Mouse (Mus musculus) hindbrain, embryonic 11.5 days (tissue): Measurements from ENCODE around the gene Skap1. TPM values are rescaled to one million over a fixed set of nuclear protein-coding genes. Genes with fewer than 3 reads are reported as not detected.
"Not testable (repeated sequence)": the region's sequence is repeated elsewhere in the genome, so short reads cannot be mapped to it uniquely, and the experiment has no call there.

Experiments
- ATAC-seq: fragments of 200-750 bp; cut with Nextera tagmentation; 2 replicates; pipeline ENCODE4 v1.8.0; 2017; ENCODE audit warnings: mild to moderate bottlenecking, moderate TSS enrichment, moderate library complexity; ENCODE audit not compliant: low FRiP score
- DNase-seq: peaks from one replicate; pipeline ENCODE4 v3.0.0-alpha.2; 2015; ENCODE audit warnings: low spot score
- H3K27ac ChIP-seq: fragments of 300-500 bp; sonication (generic); 2 replicates; pipeline ENCODE4 v1.5.1; 2014; ENCODE audit warnings: mild to moderate bottlenecking, low read depth, low read length
- H3K27me3 ChIP-seq: fragments of 300-500 bp; sonication (generic); 2 replicates; pipeline ENCODE4 v1.6.1; 2014; ENCODE audit warnings: mild to moderate bottlenecking, low read length, moderate library complexity, mixed read lengths; ENCODE audit not compliant: control insufficient read depth, insufficient read depth
- H3K36me3 ChIP-seq: fragments of 300-500 bp; sonication (generic); 2 replicates; pipeline ENCODE4 v1.6.1; 2014; ENCODE audit warnings: mild to moderate bottlenecking, low read length, moderate library complexity, mixed read lengths; ENCODE audit not compliant: control insufficient read depth, insufficient read depth
- H3K4me1 ChIP-seq: fragments of 300-500 bp; sonication (generic); replicated peaks from 2 replicates; pipeline ENCODE4 v1.6.1; 2014; ENCODE audit warnings: low read length, mixed read lengths; ENCODE audit not compliant: control insufficient read depth, insufficient read depth
- H3K4me2 ChIP-seq: fragments of 300-500 bp; sonication (generic); replicated peaks from 2 replicates; pipeline ENCODE4 v1.6.1; 2014; ENCODE audit warnings: mild to moderate bottlenecking, low read depth, low read length
- H3K4me3 ChIP-seq: fragments of 300-500 bp; sonication (generic); 2 replicates; pipeline ENCODE4 v1.5.1; 2014; ENCODE audit warnings: low read depth, low read length
- H3K9ac ChIP-seq: fragments of 300-500 bp; sonication (generic); 2 replicates; pipeline ENCODE4 v1.6.1; 2014; ENCODE audit warnings: low read depth, low read length
- H3K9me3 ChIP-seq: fragments of 300-500 bp; sonication (generic); 2 replicates; pipeline ENCODE4 v1.6.1; 2016; ENCODE audit warnings: low read length; ENCODE audit not compliant: control insufficient read depth
- WGBS: fragments of 180-500 bp; shearing (Covaris S2); extraction: QIAGEN DNeasy Blood & Tissue Kit; methylation state at CpG from one replicate; pipeline ENCODE4 v1.1.7; 2014; 5-methylcytosine and 5-hydroxymethylcytosine counted together
- polyA plus RNA-seq: library from polyadenylated mRNA; unstranded; fragments of >200 nt; fragmentation: Nextera tagmentation; extraction: Ambion mirVana; gene quantifications from 2 replicates; pipeline ENCODE4 v1.2.1, GENCODE M21; 2014

Gene Skap1
- polyA plus RNA-seq, 1 experiment from 2014 or later = 0.85 TPM

GRCm38 (mm10) chr11:96776968-96777962, 312.9 kb downstream of the Skap1 start, which contains the start of gene Snx11:
Gene Snx11, minus strand, starts transcription at chr11:96777559.
- no peaks in the 10 kb centered on the region for H3K9me3 ChIP-seq
- ATAC-seq = peak; percentile 98
- no peaks in the 10 kb centered on the region for H3K36me3 ChIP-seq
- peak; percentile 99 for DNase-seq
- 2% methylated on average over 59 of the region's 59 CpGs for WGBS
- peak within 1 kb of the TSS; percentile 80 for H3K4me2 ChIP-seq
- H3K9ac ChIP-seq = peak within 1 kb of the TSS; percentile 53
- peak within 1 kb of the TSS; percentile 69 for H3K4me3 ChIP-seq
- H3K4me1 ChIP-seq = peaks cover 2% of the 10 kb centered on the region; the same call in 1 of the 2 replicates
- H3K27me3 ChIP-seq = no peaks in the 10 kb centered on the region
- H3K27ac ChIP-seq = peak within 1 kb of the TSS; percentile 59; the same call in 1 of the 2 replicates

GRCm38 (mm10) chr11:96778061-96778627, 313.8 kb downstream of the Skap1 start:
- not testable (repeated sequence) for H3K27me3 ChIP-seq, H3K27ac ChIP-seq, DNase-seq

GRCm38 (mm10) chr11:96780306-96780705, 315.9 kb downstream of the Skap1 start:
- Histone ChIP-seq H3K27me3 (no peaks in the 10 kb centered on the region), H3K4me1 (peaks cover 2% of the 10 kb centered on the region; the same call in 1 of the 2 replicates), H3K9ac (no peak overlapping the region), H3K9me3 (no peaks in the 10 kb centered on the region), H3K27ac (no peak overlapping the region), H3K4me3 (no peak overlapping the region), H3K36me3 (no peaks in the 10 kb centered on the region), H3K4me2 (no peak overlapping the region)
- DNase-seq (no peak), ATAC-seq (no peak)
- WGBS = 74% methylated on average over 5 of the region's 5 CpGs

More at GRCm38 (mm10) chr11:96778061-96778627, 313.8 kb downstream of the Skap1 start:
- H3K4me2 ChIP-seq = peak overlapping the region; percentile 35; the same call in 1 of the 2 replicates
- not testable (repeated sequence) for H3K9me3 ChIP-seq, ATAC-seq, H3K36me3 ChIP-seq, H3K4me1 ChIP-seq, H3K9ac ChIP-seq
- peak overlapping the region; percentile 69; the same call in 1 of the 2 replicates for H3K4me3 ChIP-seq
- 71% methylated on average over 10 of the region's 10 CpGs for WGBS

- Histone ChIP-seq H3K9ac (no peak overlapping the region), H3K36me3 (no peaks in the 10 kb centered on the region), H3K4me1 (peaks cover 2% of the 10 kb centered on the region; the same call in 1 of the 2 replicates), H3K27ac (no peak overlapping the region), H3K4me2 (no peak overlapping the region), H3K27me3 (no peaks in the 10 kb centered on the region), H3K4me3 (no peak overlapping the region), H3K9me3 (no peaks in the 10 kb centered on the region)
- 73% methylated on average over 2 of the region's 2 CpGs for WGBS
- ATAC-seq = no peak
- no peak for DNase-seq
These were observed 317.0 kb downstream of the Skap1 start for GRCm38 (mm10) chr11:96781425-96781824.

GRCm38 (mm10) chr11:96784847-96785246, 320.5 kb downstream of the Skap1 start:
- H3K4me2 ChIP-seq, H3K27me3 ChIP-seq, H3K4me1 ChIP-seq, H3K9ac ChIP-seq, H3K9me3 ChIP-seq, H3K36me3 ChIP-seq, H3K4me3 ChIP-seq, H3K27ac ChIP-seq, ATAC-seq: not testable (repeated sequence)
- 19% methylated on average over 7 of the region's 7 CpGs for WGBS
- peak; percentile 88 for DNase-seq

- Histone ChIP-seq H3K36me3 (no peaks in the 10 kb centered on the region), H3K4me3 (no peak overlapping the region), H3K4me1 (0 out of 2 replicates have a peak, but pooled peaks cover 3% of the 10 kb centered on the region), H3K9ac (no peak overlapping the region), H3K27ac (no peak overlapping the region), H3K27me3 (no peaks in the 10 kb centered on the region), H3K9me3 (no peaks in the 10 kb centered on the region), H3K4me2 (no peak overlapping the region)
- WGBS = 29% methylated on average over 9 of the region's 9 CpGs
- no peak for DNase-seq
- ATAC-seq = no peak
These were observed 322.5 kb downstream of the Skap1 start for GRCm38 (mm10) chr11:96786731-96787450.

GRCm38 (mm10) chr11:96788871-96789795, 324.7 kb downstream of the Skap1 start, which contains the start of gene Cbx1:
Gene Cbx1, plus strand, starts transcription at chr11:96789127.
- Histone ChIP-seq H3K4me3 (peak within 1 kb of the TSS; percentile 97), H3K27ac (peak within 1 kb of the TSS; percentile 98), H3K4me2 (peak within 1 kb of the TSS; percentile 81), H3K9me3 (no peaks in the 10 kb centered on the region), H3K4me1 (0 out of 2 replicates have a peak, but pooled peaks cover 3% of the 10 kb centered on the region), H3K27me3 (no peaks in the 10 kb centered on the region), H3K9ac (peak within 1 kb of the TSS; percentile 98), H3K36me3 (no peaks in the 10 kb centered on the region)
- peak; percentile 95 for DNase-seq
- peak; percentile 96 for ATAC-seq
- WGBS = 2% methylated on average over 67 of the region's 93 CpGs
